Mouse (Mus musculus): ENCODE results near the gene Cdpf1. TPM values are rescaled to one million over a fixed set of nuclear protein-coding genes. Genes with fewer than 3 reads are reported as not detected.
A peak's percentile ranks its signal among the peaks of the same experiment; 100 is the strongest.
"Not testable (repeated sequence)": the region's sequence is repeated elsewhere in the genome, so short reads cannot be mapped to it uniquely, and the experiment has no call there.

The Cdpf1 gene
- polyA plus RNA-seq, 1 experiment from 2014 or later, result 29.4 TPM

DNA sequence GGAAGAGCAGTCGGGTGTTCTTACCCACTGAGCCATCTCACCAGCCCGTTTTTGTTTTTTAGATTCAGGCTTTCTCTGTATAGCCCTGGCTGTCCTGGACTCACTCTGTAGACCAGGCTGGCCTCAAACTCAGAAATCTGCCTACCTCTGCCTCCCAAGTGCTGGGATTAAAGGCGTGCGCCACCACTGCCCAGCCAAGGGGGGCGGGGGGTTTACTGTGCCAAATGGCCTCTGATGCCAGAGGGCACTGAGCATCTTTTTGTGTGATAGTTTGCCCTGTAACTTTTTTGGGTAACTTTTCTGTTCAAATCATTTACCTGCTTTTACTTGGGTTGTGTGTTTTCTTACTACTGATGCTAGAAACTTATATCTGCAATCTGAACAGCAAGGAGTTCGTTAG, 32.6 kb downstream of the Cdpf1 start:
- not testable (repeated sequence) for H3K4me2 ChIP-seq; ATAC-seq; H3K9ac ChIP-seq; H3K27ac ChIP-seq; H3K4me3 ChIP-seq; H3K27me3 ChIP-seq (replicated peaks); H3K9me3 ChIP-seq (replicated peaks); H3K36me3 ChIP-seq; H3K4me1 ChIP-seq
- WGBS (ENCODE audit: insufficient replicate concordance), result 60% methylated on average over 6 of the region's 6 CpGs

DNA sequence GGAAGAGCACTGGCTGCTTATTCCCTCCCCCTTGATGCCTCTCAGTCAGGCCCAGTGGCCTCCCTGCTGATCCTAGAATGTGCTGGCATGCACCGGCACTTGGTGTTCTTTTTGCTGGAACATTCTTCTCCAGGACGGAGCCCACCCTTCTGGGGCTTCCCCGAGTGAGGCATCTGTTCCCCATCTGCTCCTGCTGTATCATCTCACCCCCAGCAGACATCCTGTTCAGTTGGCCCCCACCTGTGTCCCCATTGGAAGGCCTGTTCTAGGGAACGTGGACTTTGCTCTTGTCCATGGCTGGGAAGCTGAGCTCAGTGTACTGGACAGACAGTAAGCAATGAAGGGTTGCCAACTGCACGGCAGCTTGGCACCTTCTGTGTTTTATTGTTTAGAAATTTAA, 34.7 kb downstream of the Cdpf1 start:
- ATAC-seq, result no peak
- Histone ChIP-seq H3K4me1 (no peaks in the 10 kb centered on the region), H3K27ac (no peak overlapping the region), H3K4me3 (no peak overlapping the region), H3K27me3 (replicated peaks) (no peaks in the 10 kb centered on the region), H3K9me3 (replicated peaks) (no peaks in the 10 kb centered on the region), H3K9ac (no peak overlapping the region), H3K4me2 (no peak overlapping the region), H3K36me3 (no peaks in the 10 kb centered on the region)
- 61% methylated on average over 5 of the region's 5 CpGs for whole genome bisulfite sequencing (ENCODE audit: insufficient replicate concordance)

DNA sequence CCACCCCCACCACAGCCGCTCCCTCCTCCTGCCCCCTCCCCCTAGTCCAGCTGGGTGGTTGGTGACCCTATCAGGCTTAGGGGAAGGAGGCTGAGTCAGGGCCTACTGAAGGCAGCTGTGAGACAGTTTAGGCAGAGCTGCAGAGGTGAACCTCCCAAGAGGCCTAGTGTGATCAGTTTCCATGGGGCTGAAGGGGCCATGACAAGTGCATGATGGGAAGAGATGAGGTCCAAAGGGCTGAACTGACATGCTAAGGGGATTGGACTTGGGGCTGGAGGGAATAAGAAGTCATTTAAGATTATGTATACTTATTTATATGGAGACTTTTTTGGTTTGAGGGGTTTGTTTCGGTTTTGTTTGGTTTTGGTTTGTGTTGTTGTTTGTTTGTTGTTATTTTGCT, 35.3 kb downstream of the Cdpf1 start:
- 41% methylated on average over 2 of the region's 2 CpGs for WGBS (ENCODE audit: insufficient replicate concordance)
- Histone ChIP-seq H3K4me1 (no peaks in the 10 kb centered on the region), H3K9me3 (replicated peaks) (no peaks in the 10 kb centered on the region), H3K4me3 (no peak overlapping the region), H3K4me2 (no peak overlapping the region), H3K9ac (no peak overlapping the region), H3K27ac (no peak overlapping the region), H3K27me3 (replicated peaks) (no peaks in the 10 kb centered on the region), H3K36me3 (no peaks in the 10 kb centered on the region)
- no peak for ATAC-seq

DNA sequence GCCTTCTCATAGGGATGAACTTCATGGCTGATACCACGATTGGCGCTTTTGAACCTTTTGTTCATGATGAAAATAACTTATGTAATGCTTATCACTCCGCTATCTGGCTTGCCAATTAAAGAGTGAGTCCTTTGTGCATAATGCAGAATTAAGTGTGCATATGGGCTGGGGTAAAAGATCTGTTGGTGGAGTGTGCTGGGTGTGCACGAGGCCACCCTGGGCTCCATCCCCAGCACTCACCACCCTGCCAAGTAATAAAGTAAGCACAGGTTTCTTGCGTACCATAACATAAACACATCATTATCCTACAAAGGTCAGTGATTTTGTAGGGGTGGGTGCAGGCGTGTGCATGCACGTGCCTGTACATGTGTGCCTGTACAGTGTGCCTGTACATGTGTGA, 36.5 kb downstream of the Cdpf1 start:
- H3K9ac ChIP-seq, result no peak overlapping the region
- no peaks in the 10 kb centered on the region for H3K4me1 ChIP-seq
- no peak overlapping the region for H3K4me2 ChIP-seq
- H3K27ac ChIP-seq, result no peak overlapping the region
- WGBS (ENCODE audit: insufficient replicate concordance), result 66% methylated on average over 7 of the region's 7 CpGs
- H3K27me3 ChIP-seq (replicated peaks), result no peaks in the 10 kb centered on the region
- no peaks in the 10 kb centered on the region for H3K9me3 ChIP-seq (replicated peaks)
- no peaks in the 10 kb centered on the region for H3K36me3 ChIP-seq
- ATAC-seq, result no peak
- no peak overlapping the region for H3K4me3 ChIP-seq

DNA sequence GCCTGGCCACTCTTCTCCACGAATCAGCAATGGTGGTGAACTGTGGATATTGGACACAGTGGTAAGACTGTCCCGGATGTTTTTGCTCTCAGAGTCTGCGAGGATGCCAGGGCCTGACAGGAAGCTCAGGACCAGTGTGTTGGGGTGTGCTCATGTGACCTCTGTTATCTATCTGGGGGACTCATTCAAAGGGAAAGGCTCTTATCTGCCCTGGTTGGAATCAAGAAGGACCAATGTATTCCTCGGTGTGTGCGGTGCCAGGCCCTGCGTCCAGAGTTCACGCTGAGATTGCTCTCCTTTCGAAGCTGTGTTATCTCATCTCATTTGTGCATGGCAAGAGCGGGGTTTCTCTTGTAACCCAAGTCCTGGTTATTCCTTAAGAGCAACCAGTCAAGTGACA, 37.1 kb downstream of the Cdpf1 start:
- no peaks in the 10 kb centered on the region for H3K27me3 ChIP-seq (replicated peaks)
- H3K4me1 ChIP-seq, result no peaks in the 10 kb centered on the region
- no peak overlapping the region for H3K9ac ChIP-seq
- H3K27ac ChIP-seq, result no peak overlapping the region
- no peaks in the 10 kb centered on the region for H3K36me3 ChIP-seq
- ATAC-seq, result no peak
- H3K4me3 ChIP-seq, result no peak overlapping the region
- 69% methylated on average over 9 of the region's 9 CpGs for WGBS (ENCODE audit: insufficient replicate concordance)
- H3K4me2 ChIP-seq, result no peak overlapping the region
- no peaks in the 10 kb centered on the region for H3K9me3 ChIP-seq (replicated peaks)

DNA sequence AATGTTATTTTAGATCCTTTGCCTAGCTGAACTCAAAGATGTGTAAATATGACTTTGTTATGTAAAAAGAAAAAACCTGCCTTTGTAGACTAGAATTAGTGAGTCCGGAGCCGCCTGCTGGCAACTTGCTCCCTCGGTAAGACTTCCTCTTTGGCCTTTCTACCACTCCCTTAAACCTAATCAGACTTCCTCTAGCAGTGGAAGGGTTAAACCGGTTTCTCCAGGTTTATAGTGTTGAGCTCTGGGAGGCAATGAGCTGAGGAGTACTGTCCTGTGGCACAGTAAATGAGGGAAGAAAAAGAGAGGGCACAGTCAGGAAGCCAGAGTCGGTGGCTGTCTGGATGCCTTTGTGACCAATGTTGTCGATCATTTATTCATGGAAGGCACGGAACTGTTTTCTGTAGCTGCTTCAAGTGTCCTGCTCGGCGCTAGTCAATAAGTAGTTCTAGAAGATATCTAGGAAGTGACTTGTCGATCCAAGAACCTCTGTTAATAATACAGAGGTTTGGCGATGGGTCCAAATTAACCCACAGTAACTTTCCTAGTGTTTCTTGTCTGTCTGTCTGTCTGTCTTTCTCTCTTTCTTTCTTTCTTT, 39.3 kb downstream of the Cdpf1 start:
- H3K9me3 ChIP-seq (replicated peaks), result no peaks in the 10 kb centered on the region
- H3K4me1 ChIP-seq, result no peaks in the 10 kb centered on the region
- no peaks in the 10 kb centered on the region; the same call in 1 of the 2 replicates for H3K27me3 ChIP-seq (replicated peaks)
- WGBS (ENCODE audit: insufficient replicate concordance), result 51% methylated on average over 11 of the region's 11 CpGs
- H3K27ac ChIP-seq, result peak overlapping the region; percentile 46
- no peak overlapping the region for H3K4me3 ChIP-seq
- H3K36me3 ChIP-seq, result no peaks in the 10 kb centered on the region
- H3K9ac ChIP-seq, result no peak overlapping the region
- ATAC-seq, result no peak
- 0 out of 2 replicates have a peak overlapping the region, but pooled peaks have one; percentile 7 for H3K4me2 ChIP-seq

DNA sequence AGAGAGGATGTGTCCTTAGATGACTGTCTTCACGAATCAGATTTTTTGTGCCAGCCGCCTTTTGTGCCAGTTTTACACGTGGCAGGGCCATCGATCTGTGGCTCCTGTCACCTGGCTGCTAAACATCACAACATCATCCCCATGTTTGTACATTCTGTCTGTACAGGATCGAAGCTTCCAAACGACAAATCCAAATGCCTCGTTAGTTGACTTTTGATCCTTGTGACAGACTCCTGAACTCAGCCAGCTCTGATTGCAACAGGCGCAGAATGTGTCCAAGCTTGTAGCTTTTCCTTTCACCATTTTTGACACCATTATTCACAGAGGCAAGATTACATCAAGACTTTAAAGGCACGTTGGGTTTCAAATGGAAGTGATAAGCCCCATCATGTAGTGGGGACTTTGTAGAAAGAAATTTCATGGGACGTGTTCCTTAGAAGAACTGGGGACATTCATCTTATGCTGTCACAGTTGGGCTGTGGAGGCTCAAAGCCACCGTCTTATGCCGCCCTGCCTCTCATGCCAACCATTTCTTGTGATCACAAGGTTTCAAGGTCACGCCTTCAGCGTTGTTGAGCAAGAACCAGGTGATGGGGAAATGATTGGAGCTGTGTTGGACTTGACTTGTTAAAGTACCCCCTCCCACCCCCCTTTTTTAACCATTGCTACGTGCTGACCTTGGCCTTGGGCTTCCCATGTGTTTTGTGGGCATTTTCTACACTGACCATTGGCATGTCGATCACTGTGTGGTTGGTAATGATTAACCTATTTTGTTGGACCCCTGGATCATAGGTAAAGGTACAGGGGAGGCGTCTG, 40.0 kb downstream of the Cdpf1 start:
- H3K36me3 ChIP-seq, result no peaks in the 10 kb centered on the region
- no peaks in the 10 kb centered on the region for H3K9me3 ChIP-seq (replicated peaks)
- H3K27ac ChIP-seq, result no peak overlapping the region
- no peak overlapping the region for H3K4me2 ChIP-seq
- no peak overlapping the region for H3K4me3 ChIP-seq
- no peak overlapping the region for H3K9ac ChIP-seq
- peak; percentile 45; the same call in 1 of the 2 replicates for ATAC-seq
- H3K27me3 ChIP-seq (replicated peaks), result no peaks in the 10 kb centered on the region; the same call in 1 of the 2 replicates
- no peaks in the 10 kb centered on the region for H3K4me1 ChIP-seq
- WGBS (ENCODE audit: insufficient replicate concordance), result 67% methylated on average over 17 of the region's 17 CpGs

DNA sequence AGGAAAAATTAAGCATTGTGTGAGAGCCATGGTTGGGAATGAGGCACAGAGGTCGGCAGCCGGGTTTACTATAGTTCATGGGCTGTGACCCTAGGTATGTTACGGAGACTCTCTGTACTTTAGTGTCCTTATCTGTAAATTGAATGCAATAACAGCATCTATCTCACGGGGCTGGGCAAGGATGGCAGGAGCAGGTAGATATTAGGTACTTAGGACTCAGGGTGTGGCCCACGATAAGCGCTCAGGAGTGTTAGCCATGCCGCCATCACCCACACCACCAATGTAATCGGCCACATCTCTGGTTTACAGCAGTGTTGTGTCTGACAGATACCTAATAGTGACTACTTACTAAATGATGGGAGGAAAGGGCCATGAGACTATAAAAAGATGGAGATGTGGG, 42.5 kb downstream of the Cdpf1 start:
- Histone ChIP-seq H3K27me3 (replicated peaks) (no peaks in the 10 kb centered on the region; the same call in 1 of the 2 replicates), H3K4me2 (no peak overlapping the region), H3K9me3 (replicated peaks) (no peaks in the 10 kb centered on the region), H3K4me3 (no peak overlapping the region), H3K27ac (no peak overlapping the region), H3K9ac (no peak overlapping the region), H3K4me1 (no peaks in the 10 kb centered on the region), H3K36me3 (no peaks in the 10 kb centered on the region)
- no peak for ATAC-seq
- 79% methylated on average over 8 of the region's 8 CpGs for WGBS (ENCODE audit: insufficient replicate concordance)

DNA sequence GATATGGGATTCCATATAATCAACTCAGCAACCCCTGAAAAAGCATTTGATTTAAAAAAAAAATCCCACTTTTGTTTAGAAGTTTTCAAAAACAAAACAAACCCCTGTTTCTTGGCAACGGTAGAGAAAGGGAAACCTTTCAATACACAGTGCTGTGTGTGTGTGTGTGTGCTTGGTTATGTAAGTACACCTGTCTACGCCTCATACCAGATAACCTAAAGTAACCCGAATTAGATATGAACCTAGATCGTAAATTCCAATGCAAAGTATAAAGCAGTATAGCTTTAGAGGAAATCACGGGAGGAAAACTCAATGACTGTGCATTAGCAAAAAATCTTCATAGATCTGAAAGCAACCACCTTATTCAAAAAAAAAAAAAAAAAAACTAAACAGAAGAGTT, 44.8 kb downstream of the Cdpf1 start:
- H3K4me2 ChIP-seq, result no peak overlapping the region
- H3K4me3 ChIP-seq, result no peak overlapping the region
- no peaks in the 10 kb centered on the region for H3K4me1 ChIP-seq
- H3K27ac ChIP-seq, result no peak overlapping the region
- H3K27me3 ChIP-seq (replicated peaks), result no peaks in the 10 kb centered on the region; the same call in 1 of the 2 replicates
- no peak overlapping the region for H3K9ac ChIP-seq
- no peak for ATAC-seq
- no peaks in the 10 kb centered on the region for H3K9me3 ChIP-seq (replicated peaks)
- WGBS (ENCODE audit: insufficient replicate concordance), result 74% methylated on average over 5 of the region's 5 CpGs
- H3K36me3 ChIP-seq, result no peaks in the 10 kb centered on the region

DNA sequence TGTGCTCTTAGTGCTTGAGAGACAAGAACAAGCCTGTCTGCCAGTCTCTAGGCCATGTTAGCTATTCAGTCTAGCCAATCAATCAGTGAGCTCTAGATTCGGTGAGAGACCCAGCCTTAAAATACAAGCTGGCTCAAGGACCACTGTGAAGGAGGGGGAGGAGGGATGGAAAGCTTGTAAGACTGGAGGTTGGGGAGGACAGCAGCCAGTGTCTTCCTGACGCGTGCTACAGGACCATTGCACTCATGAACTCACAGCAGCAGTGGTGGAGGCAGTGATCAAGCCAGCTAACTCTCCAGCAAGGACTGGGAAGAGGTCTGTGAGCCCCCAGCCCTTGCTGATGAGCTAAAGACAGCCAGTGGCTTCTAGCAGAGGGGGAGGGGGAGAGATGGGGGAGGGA, 46.5 kb downstream of the Cdpf1 start:
- H3K4me2 ChIP-seq, result no peak overlapping the region
- H3K4me1 ChIP-seq, result no peaks in the 10 kb centered on the region
- H3K9ac ChIP-seq, result no peak overlapping the region
- no peaks in the 10 kb centered on the region for H3K9me3 ChIP-seq (replicated peaks)
- WGBS (ENCODE audit: insufficient replicate concordance), result 45% methylated on average over 3 of the region's 3 CpGs
- no peak for ATAC-seq
- H3K36me3 ChIP-seq, result no peaks in the 10 kb centered on the region
- no peaks in the 10 kb centered on the region; the same call in 1 of the 2 replicates for H3K27me3 ChIP-seq (replicated peaks)
- no peak overlapping the region for H3K4me3 ChIP-seq
- no peak overlapping the region for H3K27ac ChIP-seq

DNA sequence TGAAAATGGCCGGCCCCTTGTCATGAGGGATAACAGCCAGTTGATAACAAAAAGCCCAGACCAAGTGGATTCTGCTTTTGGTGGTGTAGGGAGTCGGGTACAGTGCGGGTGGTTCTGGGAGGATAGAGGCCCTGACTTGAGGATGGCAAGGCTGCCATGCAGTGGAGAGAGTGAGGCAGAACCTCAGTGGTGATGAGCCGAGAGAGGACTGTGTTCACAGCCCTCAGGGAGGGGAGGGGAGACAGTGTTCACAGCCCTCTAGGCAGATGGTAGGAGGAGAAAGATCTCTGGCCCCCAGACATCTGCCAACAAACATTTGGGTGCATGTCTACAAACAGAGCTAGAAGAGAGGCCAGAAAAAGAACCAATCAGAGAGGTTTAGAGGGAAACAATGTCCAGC, 48.7 kb downstream of the Cdpf1 start:
- no peak overlapping the region for H3K27ac ChIP-seq
- WGBS (ENCODE audit: insufficient replicate concordance), result 66% methylated on average over 4 of the region's 4 CpGs
- ATAC-seq, result no peak

DNA sequence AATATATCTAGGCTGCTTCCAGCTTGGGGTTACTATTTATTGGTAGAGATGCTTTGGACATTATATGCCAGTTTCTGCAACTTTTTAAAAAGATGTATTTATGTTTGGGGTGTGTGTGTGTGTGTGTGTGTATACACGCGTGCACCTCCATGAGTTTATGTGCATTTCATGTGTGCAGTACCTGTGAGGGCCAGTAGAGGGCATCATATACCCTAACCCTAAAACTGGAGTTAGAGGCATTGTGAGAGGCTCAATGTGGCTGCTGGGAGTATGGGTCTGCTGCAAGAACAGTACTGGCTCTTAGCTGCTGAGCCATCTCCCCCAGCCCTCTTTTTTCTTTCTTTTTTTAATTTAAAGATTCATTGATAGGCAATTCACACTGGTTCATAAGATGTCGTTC, 53.7 kb downstream of the Cdpf1 start:
- Histone ChIP-seq H3K36me3 (no peaks in the 10 kb centered on the region; the same call in 1 of the 2 replicates), H3K27ac (no peak overlapping the region), H3K4me2 (no peak overlapping the region), H3K9ac (no peak overlapping the region), H3K9me3 (replicated peaks) (peaks cover 7% of the 10 kb centered on the region), H3K4me1 (no peaks in the 10 kb centered on the region), H3K4me3 (no peak overlapping the region), H3K27me3 (replicated peaks) (no peaks in the 10 kb centered on the region)
- ATAC-seq, result no peak
- 75% methylated on average over 3 of the region's 3 CpGs for WGBS (ENCODE audit: insufficient replicate concordance)

More for the DNA sequence above, 48.7 kb downstream of the Cdpf1 start:
- H3K36me3 ChIP-seq, result no peaks in the 10 kb centered on the region; the same call in 1 of the 2 replicates
- H3K9me3 ChIP-seq (replicated peaks), result peaks cover 5% of the 10 kb centered on the region
- no peak overlapping the region for H3K4me3 ChIP-seq
- no peak overlapping the region for H3K9ac ChIP-seq
- no peak overlapping the region for H3K4me2 ChIP-seq
- H3K27me3 ChIP-seq (replicated peaks), result no peaks in the 10 kb centered on the region; the same call in 1 of the 2 replicates
- H3K4me1 ChIP-seq, result no peaks in the 10 kb centered on the region
